Mouse (Mus musculus) frontal cortex, postnatal 36 days (tissue): Measurements from ENCODE around the gene Hnrnpa0.
"Not testable (repeated sequence)": the region's sequence is repeated elsewhere in the genome, so short reads cannot be mapped to it uniquely, and the experiment has no call there.

ENCODE experiments used
- DNase-seq, 2 experiments: peaks; one replicate each; pipeline ENCODE4 v3.0.0; 2022; ENCODE audit warnings: low spot score in 2 of 2

The Hnrnpa0 gene

DNA sequence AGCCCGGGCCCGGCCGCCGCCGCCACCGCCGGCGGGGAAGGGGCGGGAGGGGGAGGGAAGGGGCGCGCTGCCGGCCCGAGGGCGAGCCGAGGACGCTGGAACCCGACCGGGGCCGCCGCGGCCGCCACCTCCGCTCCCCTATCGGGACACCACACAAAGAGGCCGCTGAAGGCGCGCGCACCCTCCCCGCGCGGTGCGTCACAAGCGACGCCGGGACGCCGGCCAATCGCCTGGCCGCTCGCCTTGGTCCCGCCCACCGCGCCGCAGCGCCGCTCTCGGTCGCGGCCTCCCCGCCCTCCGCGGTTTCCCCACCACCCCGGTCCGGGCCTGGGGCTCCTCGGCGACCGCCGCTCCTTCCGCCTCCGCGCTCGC, at the start of gene Hnrnpa0:
Gene Hnrnpa0, minus strand, starts transcription at position 161 of the 372 bp plus-strand sequence.
- peak; percentile 94 to 95 for DNase-seq

DNA sequence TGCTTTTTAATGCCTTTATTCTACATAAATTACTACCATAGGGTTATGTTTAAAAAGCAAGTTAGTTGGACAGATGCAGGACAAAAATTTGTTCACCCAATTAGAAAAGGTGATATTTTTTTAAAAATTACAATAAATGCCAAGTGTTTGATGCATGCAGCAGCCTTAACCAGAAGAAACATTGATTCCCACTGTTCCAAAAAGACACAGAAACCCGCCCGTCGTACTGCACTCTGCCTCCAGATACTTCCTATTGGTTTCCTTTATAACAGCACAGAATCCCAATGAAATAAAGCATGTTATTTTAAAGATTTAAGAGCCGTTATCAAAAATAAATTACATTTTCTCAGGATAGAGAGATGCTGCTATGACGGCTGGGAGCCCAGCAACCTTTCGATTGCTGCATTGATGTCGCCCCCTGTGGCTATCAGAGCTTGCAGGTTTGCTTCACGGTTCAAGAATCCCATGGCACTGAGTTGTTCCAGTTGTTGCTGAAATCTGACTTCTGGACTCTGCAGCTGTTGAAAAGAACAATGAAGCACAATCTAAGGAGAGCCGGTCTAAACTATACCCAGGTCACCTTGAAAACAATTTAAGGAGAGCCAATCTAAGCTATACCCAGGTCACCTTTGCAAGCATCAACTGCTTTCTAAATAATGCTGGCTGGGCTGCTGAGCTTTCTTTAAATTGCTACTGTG, 49.3 kb upstream of the Hnrnpa0 start:
- DNase-seq: peak; percentile 100

DNA sequence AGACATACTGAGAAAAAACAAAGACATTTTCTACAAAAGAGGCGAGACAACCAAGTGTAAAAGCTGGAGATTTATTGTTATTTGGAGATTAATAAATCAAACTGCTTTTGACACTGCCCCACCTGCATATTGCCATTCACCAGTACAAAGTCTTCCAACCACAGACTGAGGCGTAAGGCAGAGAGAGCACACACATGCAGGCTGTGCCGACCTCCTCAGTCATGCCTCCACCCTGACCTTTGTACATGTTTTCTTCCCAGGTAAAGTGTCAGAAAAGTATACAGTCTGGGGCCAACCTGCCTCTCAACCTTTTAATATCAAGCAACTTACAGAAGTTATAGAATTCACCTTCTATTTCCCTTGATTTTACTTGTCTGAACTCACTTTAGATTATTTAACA, 47.7 kb upstream of the Hnrnpa0 start:
- DNase-seq: no peak

DNA sequence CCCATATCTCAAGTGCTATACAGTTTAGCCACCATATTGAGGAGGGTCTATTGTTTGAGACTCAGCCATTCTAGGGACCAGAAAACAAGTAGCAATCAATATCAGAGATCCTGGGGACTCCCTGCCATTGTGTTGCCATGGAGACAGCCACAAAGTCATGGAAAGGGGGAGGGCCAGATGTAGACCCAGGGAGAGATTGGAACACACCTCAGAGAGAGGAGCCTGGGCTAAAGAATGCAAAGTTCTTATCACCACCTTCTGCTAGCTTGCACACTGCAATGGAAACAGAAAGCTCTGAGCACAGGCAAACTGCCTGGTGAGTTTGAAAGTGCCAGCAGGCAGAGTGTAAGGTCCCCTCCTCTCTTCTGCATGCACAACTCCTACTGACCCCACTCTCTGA, 39.8 kb upstream of the Hnrnpa0 start:
- DNase-seq: no peak

DNA sequence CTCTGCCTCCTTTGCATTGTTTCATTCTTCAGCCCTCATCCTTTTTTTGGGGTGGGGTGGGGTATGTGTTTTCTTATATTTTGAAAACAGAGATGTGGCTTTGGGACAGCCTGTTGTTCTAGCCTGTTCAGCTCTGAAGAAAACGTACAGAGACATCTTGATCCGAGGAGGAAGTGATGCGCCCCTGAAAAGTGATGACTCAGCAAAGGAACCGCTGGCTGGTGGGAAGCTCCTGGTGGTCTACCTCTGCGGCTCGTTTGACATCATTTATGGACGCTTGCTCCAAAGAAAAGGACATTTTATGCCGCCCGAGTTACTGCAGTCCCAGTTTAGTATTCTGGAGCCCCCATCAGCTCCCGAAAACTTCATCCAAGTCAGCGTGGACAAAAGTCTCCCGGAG, 35.0 kb upstream of the Hnrnpa0 start:
- no peak for DNase-seq

DNA sequence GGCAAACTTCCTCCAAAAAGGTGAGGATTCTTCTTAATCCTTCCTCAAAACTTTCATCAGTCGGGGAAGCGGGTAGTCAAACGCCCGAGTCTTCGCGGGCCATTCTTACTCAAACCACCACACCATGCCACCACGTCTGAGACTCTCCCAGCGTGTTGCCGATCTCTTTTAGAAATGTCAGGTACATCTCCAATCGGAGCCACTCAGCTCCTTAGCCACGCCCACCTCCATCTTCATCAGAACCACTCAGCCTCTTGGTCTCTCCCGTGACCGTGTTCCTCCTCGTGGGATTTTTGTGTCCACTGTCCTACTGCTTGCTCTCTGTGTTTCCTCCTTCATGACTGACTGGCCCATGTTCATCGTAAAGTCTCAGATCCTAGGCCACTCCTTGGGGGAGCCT, 32.4 kb upstream of the Hnrnpa0 start:
- DNase-seq: no peak

DNA sequence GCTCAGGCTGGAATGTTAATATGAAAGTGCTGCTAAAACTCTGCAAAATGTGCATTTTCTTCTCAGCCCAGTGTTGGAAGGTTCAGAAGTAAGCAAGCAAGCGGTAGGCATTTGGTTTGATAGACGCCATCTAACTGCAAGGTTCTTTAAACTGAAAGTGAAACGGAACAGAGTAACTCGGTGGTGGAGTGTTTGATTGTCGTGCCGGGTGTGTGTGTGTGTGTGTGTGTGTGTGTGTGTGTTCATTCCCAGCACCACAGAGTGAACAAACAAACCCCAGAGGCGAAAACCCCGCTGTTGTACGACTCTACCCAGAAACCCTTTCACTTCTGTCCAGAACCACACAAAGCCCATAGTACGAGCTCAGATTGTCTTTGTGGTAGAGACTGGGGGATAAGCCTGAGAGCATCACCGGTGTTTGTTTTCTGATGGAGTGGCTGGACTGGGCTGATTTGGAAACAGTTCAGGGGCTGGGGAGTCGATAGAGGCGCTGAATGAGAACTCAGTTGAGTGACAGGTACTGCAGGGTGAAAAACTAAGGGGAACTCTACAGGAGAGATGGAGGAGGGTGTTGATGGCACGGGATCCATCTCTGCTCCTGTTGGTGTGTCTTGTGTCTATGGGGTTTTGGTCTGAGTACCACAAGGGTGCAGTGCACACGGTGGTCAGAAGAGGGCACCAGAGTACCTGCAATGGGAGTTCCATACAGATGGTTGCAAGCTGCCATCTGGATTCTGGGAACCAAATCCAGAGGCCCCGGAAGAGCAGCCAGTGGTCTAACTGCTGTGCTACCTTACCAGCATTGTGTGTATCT, 29.9 kb upstream of the Hnrnpa0 start:
- peak; percentile 83 to 91 for DNase-seq

DNA sequence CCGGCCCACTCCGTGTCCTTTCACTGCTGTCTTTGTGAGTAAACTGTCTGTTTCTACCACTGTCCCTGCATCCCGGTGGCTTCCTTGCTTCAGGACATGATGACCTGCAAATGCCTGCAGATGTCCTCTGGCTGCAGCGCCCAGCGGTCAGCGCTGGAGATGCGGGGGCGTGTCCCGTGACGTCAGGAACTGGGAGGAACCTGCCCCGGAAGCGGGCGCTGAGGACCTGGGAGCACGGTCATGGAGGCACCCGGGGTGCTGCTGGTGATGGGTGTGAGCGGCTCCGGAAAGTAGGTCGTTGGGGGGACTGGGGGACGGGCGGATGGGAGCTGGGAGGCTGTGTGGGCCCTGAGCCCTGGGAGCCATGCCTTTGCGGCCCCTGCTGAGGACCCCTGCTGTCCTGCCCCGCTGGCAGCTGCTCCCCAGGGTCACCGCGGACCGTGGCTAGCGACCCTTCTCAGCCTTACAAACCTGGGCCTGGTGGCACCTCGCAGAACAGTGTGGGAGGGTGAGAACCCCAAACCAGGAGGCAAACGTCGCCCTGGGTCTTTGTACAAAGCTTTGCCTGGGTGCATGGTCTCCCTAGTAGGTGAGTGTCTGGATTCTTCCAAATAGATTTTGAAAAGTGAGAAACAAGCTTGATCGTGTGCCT, 29.2 kb upstream of the Hnrnpa0 start, which contains the start of gene Idnk:
Gene Idnk, plus strand, starts transcription at position 203 of the 652 bp plus-strand sequence.
- DNase-seq: peak; percentile 78 to 81

DNA sequence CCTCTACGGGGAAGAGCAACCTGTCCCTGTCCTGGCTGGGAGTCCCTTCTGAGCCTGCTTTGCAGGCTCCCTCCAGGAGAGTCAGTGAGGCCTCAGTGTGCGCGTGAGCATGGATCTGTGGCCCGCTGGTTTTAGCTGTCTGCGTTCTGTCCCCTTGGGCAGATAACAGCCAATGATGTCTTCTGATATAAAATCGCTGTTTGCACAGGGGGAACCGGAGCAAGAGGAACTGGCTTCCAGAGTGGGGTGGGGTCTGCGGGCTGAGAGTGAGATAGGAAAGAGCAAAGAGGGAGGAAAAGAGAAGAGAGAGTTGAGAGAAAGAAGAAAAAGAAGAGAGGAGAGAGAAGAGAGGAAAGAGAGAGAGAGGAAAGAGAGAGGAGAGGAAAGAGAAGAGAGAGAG, 28.7 kb upstream of the Hnrnpa0 start:
- DNase-seq: peak; percentile 13 to 21

DNA sequence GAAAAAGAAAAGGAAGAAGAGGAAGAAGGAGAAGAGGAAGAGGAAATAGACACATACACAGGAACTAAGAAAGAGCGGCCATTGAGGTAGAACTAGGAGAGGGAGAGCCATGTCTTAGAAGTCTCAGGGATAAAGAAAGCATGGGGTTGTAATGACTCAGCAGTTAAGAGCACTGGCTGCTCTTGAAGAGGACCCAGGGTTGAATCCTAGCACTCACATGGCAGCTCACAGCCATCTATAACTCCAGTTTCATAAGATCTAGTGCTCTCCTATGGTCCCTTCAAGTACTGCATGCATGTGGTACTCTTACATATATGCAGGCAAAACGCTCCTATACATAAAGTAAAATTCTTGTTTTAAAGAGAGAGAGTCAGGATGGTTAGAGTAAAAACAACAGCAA, 27.7 kb upstream of the Hnrnpa0 start:
- no peak for DNase-seq

DNA sequence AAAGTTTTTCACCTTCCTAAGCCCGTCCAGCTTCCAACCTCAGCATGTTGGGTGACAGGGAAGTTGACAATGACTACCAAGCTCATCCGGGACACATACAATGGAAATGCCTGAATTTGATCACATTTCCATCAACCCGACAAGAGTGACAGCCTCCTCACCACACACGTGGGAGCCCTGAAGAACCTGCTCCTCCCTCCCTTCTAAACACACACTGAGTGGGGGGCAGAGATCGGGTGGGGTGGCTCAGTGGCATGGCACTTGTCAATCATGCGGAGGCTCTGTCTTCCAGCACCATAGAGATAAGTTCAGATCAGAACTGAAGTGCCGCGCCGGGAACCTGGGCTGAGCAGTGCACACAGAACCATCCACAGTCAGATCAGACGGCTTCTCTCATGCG, 22.1 kb upstream of the Hnrnpa0 start:
- DNase-seq: no peak

DNA sequence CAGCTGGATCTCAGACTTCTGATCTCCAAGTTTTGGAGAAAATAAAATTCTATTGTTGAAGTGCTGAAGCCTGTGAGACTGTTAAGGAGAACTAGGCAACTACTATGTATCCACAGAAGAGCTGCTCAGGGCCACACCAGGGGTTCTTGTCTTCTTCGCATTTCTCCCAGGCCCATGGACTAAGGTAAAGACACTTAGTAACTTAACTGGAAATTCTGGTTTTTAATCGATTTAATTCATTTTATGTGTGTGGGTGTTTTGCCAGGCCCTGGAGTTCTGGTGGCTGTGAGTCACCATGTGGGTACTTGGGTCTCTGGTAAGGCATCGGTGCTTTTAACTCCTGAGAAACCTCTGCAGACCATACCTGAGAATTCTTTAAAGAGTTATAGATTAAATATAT, 21.3 kb upstream of the Hnrnpa0 start:
- no peak for DNase-seq

DNA sequence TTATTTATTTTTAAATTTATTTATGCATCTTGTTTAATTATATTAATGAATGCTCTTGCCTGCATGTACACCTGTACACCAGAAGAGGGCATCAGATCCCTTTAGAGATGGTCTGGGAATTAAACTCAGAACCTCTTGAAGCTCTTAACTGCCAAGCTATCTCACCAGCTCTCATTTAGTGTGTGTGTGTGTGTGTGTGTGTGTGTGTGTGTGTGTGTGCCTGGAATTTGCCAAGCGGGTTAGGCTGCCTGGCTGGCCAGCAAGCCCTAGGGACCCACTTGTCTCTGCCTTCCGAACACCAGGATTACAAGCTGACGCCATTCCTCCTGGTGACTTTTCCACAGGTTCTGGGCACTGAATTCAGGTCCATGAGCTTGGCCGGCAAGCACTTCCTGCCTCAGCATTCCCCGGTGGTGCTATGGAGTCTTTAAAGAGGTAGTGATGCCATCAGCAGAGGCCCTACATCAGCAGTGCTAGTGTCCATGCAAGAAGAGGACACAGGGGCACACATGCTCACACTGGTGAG, 20.7 kb upstream of the Hnrnpa0 start:
- no peak for DNase-seq

DNA sequence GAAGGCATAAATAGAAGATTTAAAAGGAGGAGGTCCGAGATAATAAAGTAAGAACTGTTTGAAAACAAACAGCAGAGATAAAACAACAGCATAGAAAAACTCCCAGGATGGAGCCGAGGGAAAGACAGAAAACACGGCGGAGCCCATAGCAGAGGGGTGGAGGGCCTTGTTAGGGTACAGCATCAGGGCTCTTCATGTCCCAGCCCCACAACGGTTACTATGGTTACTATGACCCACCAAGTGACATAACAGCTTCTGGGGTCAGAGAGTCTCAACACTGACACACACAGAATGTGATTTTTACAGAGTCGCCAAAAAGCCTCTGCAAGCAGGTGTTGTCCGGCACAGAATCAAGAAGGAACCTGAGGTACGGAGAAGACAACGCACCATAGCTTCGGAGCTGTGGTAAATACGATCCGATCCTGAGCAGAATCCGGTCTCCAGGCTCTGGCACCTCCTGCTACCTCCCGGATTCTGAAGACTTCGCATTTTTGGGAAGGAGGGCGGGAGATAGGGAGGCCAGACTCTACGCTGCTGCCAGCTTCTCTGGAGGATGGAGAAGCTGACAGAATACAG, 20.0 kb upstream of the Hnrnpa0 start:
- DNase-seq: peak; percentile 23 to 51

DNA sequence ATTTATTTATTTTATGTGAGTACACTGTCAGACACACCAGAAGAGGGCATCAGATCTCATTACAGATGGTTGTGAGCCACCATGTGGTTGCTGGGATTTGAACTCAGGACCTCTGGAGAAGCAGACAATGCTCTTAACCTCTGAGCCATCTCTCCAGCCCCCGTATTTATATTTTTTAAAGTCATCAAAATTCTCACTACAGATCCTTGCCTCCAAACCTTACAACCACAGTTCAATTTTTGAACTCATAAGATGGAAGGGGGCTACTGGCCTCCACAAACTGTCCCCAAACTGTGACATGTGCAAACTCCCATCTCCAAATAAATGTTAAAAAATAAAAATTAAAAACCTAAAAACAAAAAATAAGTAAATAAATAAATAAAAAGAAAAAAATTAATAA, 19.4 kb upstream of the Hnrnpa0 start:
- DNase-seq: no peak

DNA sequence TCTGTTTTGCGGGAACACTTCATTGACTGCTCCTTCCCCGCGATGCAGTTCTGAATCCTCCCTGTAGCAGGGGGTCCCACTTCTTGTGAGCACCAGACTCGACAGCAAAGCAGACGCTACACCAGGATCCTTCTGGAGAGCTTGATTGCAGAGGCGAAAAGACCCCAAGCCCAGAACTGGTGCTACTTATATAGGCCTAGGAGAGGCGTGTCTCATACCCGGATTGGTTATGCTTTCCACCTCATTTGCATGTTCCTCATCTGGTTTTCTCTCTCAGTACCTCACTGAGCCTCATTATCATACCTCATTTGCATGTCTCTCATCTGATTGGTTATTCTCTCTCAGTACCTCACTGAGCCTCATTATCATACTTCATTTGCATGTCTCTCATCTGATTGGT, 18.2 kb upstream of the Hnrnpa0 start:
- DNase-seq: not testable (repeated sequence)

DNA sequence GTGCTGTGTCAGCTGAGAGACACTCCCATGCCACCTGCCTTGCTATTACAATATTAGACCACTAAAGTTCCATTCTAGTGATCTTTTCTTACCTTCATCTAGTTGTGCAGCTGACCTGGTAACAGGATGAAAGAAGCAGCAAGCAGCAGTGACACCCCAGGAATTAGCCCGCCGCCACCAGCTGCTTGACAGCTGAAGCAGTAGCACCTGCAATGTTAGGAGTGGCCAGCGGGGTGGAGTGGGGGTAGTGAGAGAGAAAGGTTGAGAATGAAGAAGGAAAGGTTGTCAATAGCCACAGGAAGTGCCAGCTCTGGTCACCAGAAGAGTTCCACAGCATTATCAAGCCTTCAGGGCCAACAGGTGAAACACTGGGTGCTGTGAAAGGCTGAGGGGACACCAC, 3.3 kb upstream of the Hnrnpa0 start:
- no peak for DNase-seq

DNA sequence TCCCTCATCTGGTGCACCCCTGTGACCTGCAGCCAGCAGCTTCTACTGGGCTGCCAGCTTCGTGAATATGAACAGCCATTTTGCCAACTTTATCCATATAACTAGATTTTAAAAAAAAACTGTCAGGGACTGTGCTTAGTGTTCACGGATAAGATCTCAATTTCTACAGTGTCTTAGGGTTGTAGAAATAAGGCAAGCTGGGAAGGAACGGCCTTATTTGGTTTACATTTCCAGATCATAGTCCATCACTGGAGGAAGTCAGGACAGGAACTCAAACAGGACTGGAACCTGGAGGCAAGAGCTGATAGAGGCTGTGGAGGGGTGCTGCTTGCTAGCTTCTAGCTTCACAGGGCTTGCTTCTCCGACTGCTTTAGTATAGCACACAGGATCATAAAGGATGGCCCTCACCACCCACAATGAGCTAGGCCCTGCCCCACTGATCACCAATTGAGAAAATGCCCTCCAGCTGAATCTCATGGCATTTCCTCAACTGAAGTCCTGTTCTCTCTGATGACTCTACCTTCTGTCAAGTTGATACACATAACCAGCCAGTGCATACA, 1.4 kb upstream of the Hnrnpa0 start:
- DNase-seq: no peak

DNA sequence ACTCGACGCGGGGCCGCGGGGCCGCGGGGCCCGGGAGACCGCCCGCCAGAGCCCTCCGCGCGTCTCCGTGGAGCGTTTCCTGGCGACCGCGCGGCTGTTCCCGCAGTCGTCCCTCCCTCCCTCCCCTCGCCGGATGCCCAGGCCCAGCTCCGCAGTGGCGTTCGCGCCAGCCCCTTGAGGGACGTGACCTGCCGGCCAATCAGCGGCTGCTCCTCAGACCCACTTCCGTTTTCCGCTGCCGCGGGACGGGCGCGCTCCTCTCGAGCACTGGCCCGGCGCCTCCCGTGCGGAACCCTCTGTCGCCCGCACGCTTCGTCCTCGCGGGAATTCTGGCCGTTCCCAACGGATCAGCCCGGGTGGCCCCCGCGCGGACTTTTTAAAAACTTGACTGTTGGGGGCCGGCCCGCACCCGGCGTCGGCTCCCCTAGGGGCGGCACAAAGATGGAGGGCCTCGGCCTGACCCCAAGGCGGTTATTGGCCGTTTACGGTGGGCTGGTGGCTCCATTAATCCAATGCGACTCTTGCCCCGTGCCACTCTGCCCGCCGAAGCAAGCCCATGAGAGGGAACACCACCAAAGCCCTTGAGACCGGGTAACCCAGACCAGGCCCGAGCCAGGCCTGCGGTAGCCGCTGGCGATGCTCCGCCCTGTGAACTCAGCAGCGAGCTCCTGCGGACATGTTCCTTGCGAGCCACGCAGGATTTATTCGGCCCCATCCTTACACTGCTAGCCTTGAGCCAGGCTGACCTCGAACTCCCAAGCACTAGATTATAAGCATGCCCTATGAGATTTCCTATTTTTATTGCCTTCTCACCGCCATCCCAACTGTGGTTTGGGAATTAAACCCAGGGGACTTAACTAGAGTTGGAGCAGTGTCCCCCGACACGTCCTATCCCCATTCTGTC, 664 bp upstream of the Hnrnpa0 start:
- peak; percentile 96 for DNase-seq

DNA sequence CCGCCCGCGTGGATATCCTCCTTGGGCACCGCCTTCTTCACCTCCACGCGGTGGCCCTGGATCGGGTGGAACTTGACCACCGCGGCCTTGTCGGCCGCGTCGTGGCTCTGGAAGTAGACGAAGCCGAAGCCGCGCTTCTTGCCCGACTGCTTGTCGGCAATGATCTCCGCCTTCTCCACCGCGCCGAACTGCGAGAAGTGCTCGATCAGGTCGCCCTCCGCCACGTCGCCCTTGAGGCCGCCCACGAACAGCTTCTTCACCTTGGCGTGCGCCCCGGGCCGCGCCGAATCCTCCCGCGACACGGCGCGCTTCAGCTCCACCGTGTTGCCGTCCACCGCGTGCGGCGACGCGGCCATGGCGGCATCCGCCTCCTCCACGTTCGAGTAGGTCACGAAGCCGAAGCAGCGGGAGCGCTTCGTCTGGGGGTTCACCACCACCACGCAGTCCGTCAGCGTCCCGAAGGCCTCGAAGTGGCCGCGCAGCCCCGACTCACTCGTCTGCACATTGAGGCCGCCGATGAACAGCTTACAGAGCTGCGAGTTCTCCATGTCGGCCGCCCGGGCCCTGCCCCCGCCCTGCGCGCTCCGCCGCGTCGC, 492 bp downstream of the Hnrnpa0 start:
- peak; percentile 74 to 77 for DNase-seq
